Mouse (Mus musculus) heart, postnatal 0 days (tissue): ENCODE data around the gene Fbln1.

Experiments
- CTCF ChIP-seq: IDR thresholded peaks from 2 replicates; pipeline ENCODE4 v1.5.1; 2016; ENCODE audit warnings: antibody characterized with exemption, control low read depth, low read depth
- EP300 ChIP-seq: IDR thresholded peaks from 2 replicates; pipeline ENCODE4 v1.6.1; 2016; ENCODE audit warnings: antibody characterized with exemption, low read depth

DNA sequence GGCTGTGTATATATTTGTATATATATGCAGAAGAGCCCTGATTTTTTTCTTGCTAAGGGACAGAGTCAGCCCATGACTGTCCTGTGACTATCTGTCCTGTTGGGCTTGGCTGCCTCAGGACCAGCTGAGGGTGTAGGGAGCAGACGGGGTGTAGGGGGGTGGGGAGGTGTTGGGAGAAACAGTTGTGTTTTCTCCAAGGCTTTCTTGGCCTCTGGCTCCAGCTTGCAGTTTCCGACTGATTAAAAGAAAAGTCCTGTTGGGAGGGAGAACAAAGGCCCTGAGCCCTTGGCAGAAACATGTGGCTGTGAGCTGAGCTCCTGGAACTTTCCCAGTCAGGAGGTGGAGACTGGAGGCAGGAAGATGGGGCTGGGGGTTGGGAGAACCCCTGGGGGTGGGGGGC is 2.0 kb downstream of the Fbln1 start:
- no peak for TF ChIP-seq CTCF
- no peak for TF ChIP-seq EP300
